7 mouse cellular contexts compared by ENCODE assay signal in the genomic region with DNA sequence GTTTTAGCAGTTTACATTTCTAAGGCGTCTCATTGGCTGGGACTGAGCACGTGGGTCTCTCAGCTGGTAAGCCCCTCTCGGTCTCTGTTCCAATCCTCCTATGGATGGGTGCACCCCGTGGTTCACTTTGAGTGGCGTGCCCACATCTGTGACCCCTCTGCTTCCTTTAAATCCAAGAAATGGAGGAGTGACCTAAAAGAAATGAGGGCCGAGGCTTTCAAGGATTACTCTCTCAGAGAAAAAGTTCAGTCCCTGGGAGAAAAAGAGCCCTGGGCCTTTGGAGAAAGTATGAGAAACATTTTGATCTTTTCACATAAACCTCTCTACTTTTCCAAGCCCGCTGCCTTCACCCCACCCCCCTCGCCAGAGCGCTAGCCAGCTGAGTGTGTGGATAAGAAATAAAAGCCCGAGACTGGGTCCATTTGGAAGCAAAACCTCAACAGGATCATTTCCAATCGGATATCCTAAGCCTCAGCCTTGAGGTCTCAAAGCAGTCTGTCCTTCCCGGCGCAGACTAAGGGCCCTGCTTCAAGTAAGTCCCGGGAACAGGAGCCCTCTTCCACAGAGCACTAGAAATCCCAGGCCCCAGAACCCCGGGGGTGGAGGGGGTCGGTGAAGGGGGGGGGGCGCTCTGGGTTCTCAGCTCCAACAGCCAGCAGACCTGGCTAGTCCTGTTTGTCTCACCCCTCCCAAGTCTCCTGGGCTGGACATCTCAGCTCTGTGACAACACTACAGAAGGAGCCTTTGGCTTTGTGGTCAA. TPM values are rescaled to one million over a fixed set of nuclear protein-coding genes. Genes with fewer than 3 reads are reported as not detected.
DNase-seq lines count a peak whose midpoint lies in the region; ATAC-seq lines count a peak whose summit lies in the region.

No protein-coding gene starts in this region.

- H3K27ac ChIP-seq in embryonic facial prominence, embryonic 12.5 days, result peak overlapping the region; percentile 92
- peak overlapping the region; percentile 76 for H3K27ac ChIP-seq in heart, embryonic 13.5 days (replicated peaks)

- H3K27me3 ChIP-seq in embryonic facial prominence, embryonic 12.5 days, result no peaks in the 10 kb centered on the region
- H3K27me3 ChIP-seq in heart, embryonic 13.5 days (replicated peaks), result peaks cover 20% of the 10 kb centered on the region

- peak; percentile 68 for ATAC-seq in embryonic facial prominence, embryonic 12.5 days (ENCODE audit: insufficient number of reproducible peaks, insufficient read depth, low FRiP score, low TSS enrichment)
- ATAC-seq in heart, embryonic 13.5 days (ENCODE audit: extremely low read depth, insufficient number of reproducible peaks, low FRiP score, low TSS enrichment), result peak; percentile 51; the same call in 1 of the 2 replicates

- H3K36me3 ChIP-seq in embryonic facial prominence, embryonic 12.5 days, result no peaks in the 10 kb centered on the region
- H3K36me3 ChIP-seq in heart, embryonic 13.5 days, result no peaks in the 10 kb centered on the region

- WGBS in embryonic facial prominence, embryonic 12.5 days, result 2% methylated on average over 17 of the region's 17 CpGs
- 2% methylated on average over 17 of the region's 17 CpGs for WGBS in heart, embryonic 13.5 days

- H3K9me3 ChIP-seq in embryonic facial prominence, embryonic 12.5 days, result no peaks in the 10 kb centered on the region
- no peaks in the 10 kb centered on the region for H3K9me3 ChIP-seq in heart, embryonic 13.5 days

- H3K9ac ChIP-seq in embryonic facial prominence, embryonic 12.5 days, result peak overlapping the region; percentile 38
- peak overlapping the region; percentile 76 for H3K9ac ChIP-seq in heart, embryonic 13.5 days

- DNase-seq in adrenal gland, postnatal 36 days, result peak; percentile 53 to 74
- peak; percentile 52 for DNase-seq in kidney, postnatal 14 days
- peak; percentile 38 for DNase-seq in lung, postnatal 36 days
- peak; percentile 68 for DNase-seq in testis, postnatal 14 days (ENCODE audit: low spot score)
- no peak for DNase-seq in layer of hippocampus, adult 9-11 months

- peak overlapping the region; percentile 27 for H3K4me3 ChIP-seq in embryonic facial prominence, embryonic 12.5 days
- peak overlapping the region; percentile 48 for H3K4me3 ChIP-seq in heart, embryonic 13.5 days

- H3K4me2 ChIP-seq in embryonic facial prominence, embryonic 12.5 days (replicated peaks), result peak overlapping the region; percentile 57
- peak overlapping the region; percentile 78 for H3K4me2 ChIP-seq in heart, embryonic 13.5 days

- peaks cover 43% of the 10 kb centered on the region for H3K4me1 ChIP-seq in embryonic facial prominence, embryonic 12.5 days
- peaks cover 35% of the 10 kb centered on the region for H3K4me1 ChIP-seq in heart, embryonic 13.5 days

RNA-seq across cellular contexts. Expression of a gene that starts 28.9 kb away (rescaled TPM):
- total RNA-seq in adrenal gland, postnatal 36 days (2021), result 10 to 100 TPM; 34.0 to 38.0 TPM
- 15.1 and 17.5 TPM in 2 replicates for polyA plus RNA-seq in embryonic facial prominence, embryonic 12.5 days (2016; fragmentation: Nextera tagmentation; extraction: Ambion mirVana)
- polyA plus RNA-seq in heart, embryonic 13.5 days (2015; fragmentation: Nextera tagmentation; extraction: Ambion mirVana), result 1.5 and 2.0 TPM in 2 replicates
